Comparison of ENCODE assay signal across 10 mouse cellular contexts in genomic region chr8:90254158-90254867, GRCm38 (mm10).
DNase-seq lines count a peak whose midpoint lies in the region; ATAC-seq lines count a peak whose summit lies in the region.
"Had no signal": no experiment of that assay in that cellular context is flagged by ENCODE, and none has a peak within 500 bp of the region (broad histone marks: within the 10 kb centered on the region; RNA-seq: fewer than 3 reads in every experiment).

No protein-coding gene starts in this region.

- peaks cover 33% of the 10 kb centered on the region for H3K4me1 ChIP-seq in forebrain, embryonic 10.5 days
- peaks cover 20% of the 10 kb centered on the region for H3K4me1 ChIP-seq in hindbrain, embryonic 12.5 days
- H3K4me1 ChIP-seq in neural tube, embryonic 13.5 days (replicated peaks), result peaks cover 33% of the 10 kb centered on the region
- no peaks in the 10 kb centered on the region for H3K4me1 ChIP-seq in heart, embryonic 12.5 days (replicated peaks)

- 69% methylated on average over 11 of the region's 11 CpGs for WGBS in forebrain, embryonic 10.5 days
- 57% methylated on average over 11 of the region's 11 CpGs for WGBS in hindbrain, embryonic 12.5 days
- WGBS in neural tube, embryonic 13.5 days, result 29% methylated on average over 11 of the region's 11 CpGs
- WGBS in heart, embryonic 12.5 days, result 76% methylated on average over 11 of the region's 11 CpGs

- peak; percentile 54 to 68 for DNase-seq in kidney, postnatal 4 days
- no peak for DNase-seq in kidney, adult 18-20 months
- DNase-seq in forebrain, embryonic 10.5 days (ENCODE audit: extremely low spot score, low spot score), result peak; percentile 47
- no peak for DNase-seq in B cell, adult 2 months
- DNase-seq: heart, adult 11 months had no signal

- ATAC-seq in hindbrain, embryonic 12.5 days (ENCODE audit: low FRiP score), result peak; percentile 81
- peak; percentile 64; the same call in 1 of the 2 replicates for ATAC-seq in neural tube, embryonic 13.5 days (ENCODE audit: low read depth)
- no peak for ATAC-seq in megakaryocyte-erythroid progenitor cell, adult 5-6 weeks (replicated peaks; ENCODE audit: low FRiP score, low TSS enrichment, poor library complexity, severe bottlenecking)
- ATAC-seq in heart, embryonic 12.5 days (ENCODE audit: insufficient number of reproducible peaks, low FRiP score), result no peak

- H3K9ac ChIP-seq in hindbrain, embryonic 12.5 days, result no peak overlapping the region
- H3K9ac ChIP-seq in neural tube, embryonic 13.5 days, result no peak overlapping the region
- no peak overlapping the region for H3K9ac ChIP-seq in heart, embryonic 12.5 days
- H3K9ac ChIP-seq: liver, embryonic 14.5 days had no signal

- H3K4me3 ChIP-seq in forebrain, embryonic 10.5 days, result no peak overlapping the region
- H3K4me3 ChIP-seq in hindbrain, embryonic 12.5 days, result no peak overlapping the region
- no peak overlapping the region for H3K4me3 ChIP-seq in neural tube, embryonic 13.5 days
- no peak overlapping the region for H3K4me3 ChIP-seq in heart, embryonic 12.5 days

- H3K36me3 ChIP-seq in forebrain, embryonic 10.5 days (replicated peaks), result peaks cover 76% of the 10 kb centered on the region
- H3K36me3 ChIP-seq in hindbrain, embryonic 12.5 days, result peaks cover 38% of the 10 kb centered on the region
- H3K36me3 ChIP-seq in neural tube, embryonic 13.5 days, result peaks cover 41% of the 10 kb centered on the region
- peaks cover 50% of the 10 kb centered on the region for H3K36me3 ChIP-seq in heart, embryonic 12.5 days

- peak overlapping the region; percentile 72 for H3K27ac ChIP-seq in forebrain, embryonic 10.5 days
- H3K27ac ChIP-seq in hindbrain, embryonic 12.5 days, result peak overlapping the region; percentile 65
- peak overlapping the region; percentile 71 for H3K27ac ChIP-seq in neural tube, embryonic 13.5 days (replicated peaks)
- no peak overlapping the region for H3K27ac ChIP-seq in heart, embryonic 12.5 days (ENCODE audit: poor library complexity, severe bottlenecking)
- H3K27ac ChIP-seq: liver, embryonic 14.5 days had no signal

- no peaks in the 10 kb centered on the region for H3K9me3 ChIP-seq in forebrain, embryonic 10.5 days
- H3K9me3 ChIP-seq in hindbrain, embryonic 12.5 days (replicated peaks), result no peaks in the 10 kb centered on the region
- no peaks in the 10 kb centered on the region for H3K9me3 ChIP-seq in neural tube, embryonic 13.5 days
- no peaks in the 10 kb centered on the region for H3K9me3 ChIP-seq in heart, embryonic 12.5 days (replicated peaks)

- no peak overlapping the region for H3K4me2 ChIP-seq in hindbrain, embryonic 12.5 days (replicated peaks)
- H3K4me2 ChIP-seq in neural tube, embryonic 13.5 days, result no peak overlapping the region
- H3K4me2 ChIP-seq in heart, embryonic 12.5 days, result no peak overlapping the region

- H3K27me3 ChIP-seq in forebrain, embryonic 10.5 days (ENCODE audit: poor library complexity, severe bottlenecking), result no peaks in the 10 kb centered on the region
- H3K27me3 ChIP-seq in hindbrain, embryonic 12.5 days, result no peaks in the 10 kb centered on the region
- H3K27me3 ChIP-seq in neural tube, embryonic 13.5 days, result no peaks in the 10 kb centered on the region
- H3K27me3 ChIP-seq in heart, embryonic 12.5 days (replicated peaks), result no peaks in the 10 kb centered on the region

Comparison
In these comparisons a context has a peak if more than half of its experiments do, and no peak if none do; other contexts are left out.
1. DNase-seq: peak in kidney, postnatal 4 days (2 of 2) and forebrain, embryonic 10.5 days (single experiment); none in kidney, adult 18-20 months (single experiment) and B cell, adult 2 months (0 of 2).
2. ATAC-seq: peak in hindbrain, embryonic 12.5 days (single experiment) and neural tube, embryonic 13.5 days (single experiment); none in megakaryocyte-erythroid progenitor cell, adult 5-6 weeks (single experiment) and heart, embryonic 12.5 days (single experiment).